Mouse (Mus musculus) layer of hippocampus, adult 8-10 months (tissue): ENCODE measurements around the gene Zswim4. TPM values are rescaled to one million over a fixed set of nuclear protein-coding genes. Genes with fewer than 3 reads are reported as not detected.
"Not testable (repeated sequence)": the region's sequence is repeated elsewhere in the genome, so short reads cannot be mapped to it uniquely, and the experiment has no call there.

ENCODE experiments used
- DNase-seq, 2 experiments: peaks; one replicate each; pipeline ENCODE4 v3.0.0; 2022; ENCODE audit warnings: low spot score in 2 of 2
- total RNA-seq, 4 experiments: library from RNA; stranded (reverse); gene quantifications; 2 replicates each; pipeline ENCODE4 v1.2.4; 2022

Gene Zswim4
- total RNA-seq, result 10 to 100 TPM; 15.1 to 17.6 (median 16.6) TPM

DNA sequence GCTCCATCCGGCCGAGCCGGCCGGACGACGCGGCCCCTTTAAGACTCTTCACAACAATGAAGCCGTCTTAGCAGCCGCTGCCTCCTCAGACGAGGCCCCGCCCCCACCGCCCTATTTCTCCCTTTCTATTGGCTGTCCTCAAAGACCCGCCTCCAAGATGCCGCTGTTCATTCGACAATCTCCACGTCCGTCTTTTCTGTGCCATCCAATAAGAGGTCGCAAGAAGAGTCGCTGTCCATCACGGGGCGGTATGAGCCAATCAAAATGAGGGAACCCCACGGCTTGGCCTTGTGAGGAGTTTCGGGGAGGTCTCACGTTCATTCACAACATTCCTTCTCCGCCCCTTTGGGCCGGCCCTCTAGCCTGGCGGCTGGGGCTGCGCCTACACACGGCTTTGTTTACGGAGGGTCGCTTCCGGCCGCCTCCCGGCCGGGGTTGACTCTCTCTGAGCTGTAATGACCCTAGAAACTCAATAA, at the start of gene Zswim4:
Zswim4 (minus strand) TSS at position 58 of the 476 bp plus-strand sequence.
- DNase-seq, result peak; percentile 99 to 100

DNA sequence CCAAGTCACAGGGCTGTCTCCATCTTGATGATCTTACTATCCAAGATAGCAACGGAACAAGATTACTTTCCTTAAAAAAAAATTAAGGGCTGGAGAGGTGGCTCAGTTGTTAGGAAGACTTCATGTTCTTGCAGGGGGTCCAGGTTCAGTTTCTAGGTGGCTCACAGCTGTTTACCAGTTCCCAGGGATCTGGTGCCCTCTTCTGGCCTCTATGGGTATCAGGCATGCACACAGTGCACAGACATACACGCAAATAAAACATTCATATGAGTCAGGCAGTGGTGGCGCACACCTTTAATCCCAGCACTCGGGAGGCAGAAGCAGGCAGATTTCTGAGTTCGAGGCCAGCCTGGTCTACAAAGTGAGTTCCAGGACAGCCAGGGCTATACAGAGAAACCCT, 48.8 kb upstream of the Zswim4 start:
- not testable (repeated sequence) for DNase-seq

DNA sequence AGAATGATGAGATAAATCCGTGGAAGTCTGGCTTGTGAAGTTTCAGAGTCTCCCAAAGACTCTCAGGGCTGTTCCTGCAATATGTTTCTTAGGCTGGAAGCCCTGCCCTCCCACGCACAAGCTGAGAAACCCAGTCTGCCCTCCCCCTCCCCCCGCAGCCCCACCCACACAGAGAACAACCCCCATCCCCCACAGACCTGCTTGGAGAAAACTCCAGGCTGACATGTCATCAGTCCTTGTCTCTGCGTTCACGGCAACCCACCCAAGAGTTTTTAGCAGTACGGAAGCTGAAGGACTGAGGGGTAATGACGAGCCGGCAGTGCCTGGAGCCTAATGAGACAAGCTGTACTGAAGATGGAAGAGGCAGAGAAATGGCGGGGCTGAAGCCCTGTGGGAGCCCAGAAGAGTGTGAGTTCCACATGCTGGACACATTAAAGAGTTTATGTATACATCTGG, 47.8 kb upstream of the Zswim4 start:
- DNase-seq, result no peak

DNA sequence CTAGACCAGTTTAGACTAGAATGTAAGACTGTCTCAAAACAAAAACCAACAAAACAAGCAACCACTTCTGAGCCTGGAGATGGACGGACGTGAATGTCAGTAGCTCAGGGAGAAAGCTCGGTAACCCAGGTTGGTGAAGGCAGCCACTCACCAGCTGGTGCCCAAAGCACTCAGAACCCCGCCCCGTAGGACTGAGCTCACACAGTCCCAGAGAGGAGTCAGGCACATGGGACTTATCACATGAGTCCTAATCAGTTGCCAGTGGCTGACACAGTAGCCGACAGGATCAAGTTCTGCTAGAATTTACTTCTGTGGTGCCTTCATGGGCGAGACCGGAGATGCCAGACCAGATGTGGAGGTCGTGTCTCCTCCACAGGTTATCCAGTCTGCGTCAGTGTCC, 43.9 kb upstream of the Zswim4 start:
- no peak for DNase-seq

DNA sequence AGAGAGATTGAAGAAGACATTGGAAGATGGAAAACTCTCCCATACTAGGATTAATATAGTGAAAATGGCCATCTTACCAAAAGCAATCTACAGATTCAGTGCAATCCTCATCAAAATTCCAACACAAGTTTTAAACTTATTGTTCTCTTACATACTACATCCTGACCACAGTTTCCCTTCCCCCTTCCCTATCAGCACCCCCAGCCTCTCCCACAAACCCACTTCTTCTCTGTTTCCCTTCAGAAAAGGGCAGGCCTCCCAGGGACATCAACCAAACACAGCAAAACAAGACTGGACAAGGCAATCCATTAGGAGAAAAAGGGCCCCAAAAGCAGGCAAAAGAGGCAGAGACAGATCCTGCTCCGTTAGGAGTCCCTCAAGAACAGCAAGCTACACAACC, 39.6 kb upstream of the Zswim4 start:
- no peak for DNase-seq

DNA sequence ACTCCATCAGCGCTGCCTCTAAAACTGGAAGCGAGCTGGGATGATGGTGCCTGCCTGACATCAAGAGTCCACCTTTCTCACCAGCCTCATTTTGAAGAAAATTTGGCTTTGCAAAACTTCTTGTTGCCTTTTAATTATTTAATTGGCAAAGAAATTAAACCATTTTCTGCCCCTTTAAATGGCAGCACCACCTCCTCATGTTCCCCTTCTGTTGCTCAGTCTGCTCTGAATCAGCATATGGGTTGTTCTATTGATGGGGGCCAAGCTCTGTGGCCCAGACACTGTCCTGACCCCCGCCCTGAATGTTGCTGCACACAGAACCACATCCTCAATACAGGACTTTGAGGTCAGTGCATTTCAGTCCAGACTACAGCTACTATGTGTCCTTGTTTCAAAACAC, 37.1 kb upstream of the Zswim4 start:
- DNase-seq, result no peak

DNA sequence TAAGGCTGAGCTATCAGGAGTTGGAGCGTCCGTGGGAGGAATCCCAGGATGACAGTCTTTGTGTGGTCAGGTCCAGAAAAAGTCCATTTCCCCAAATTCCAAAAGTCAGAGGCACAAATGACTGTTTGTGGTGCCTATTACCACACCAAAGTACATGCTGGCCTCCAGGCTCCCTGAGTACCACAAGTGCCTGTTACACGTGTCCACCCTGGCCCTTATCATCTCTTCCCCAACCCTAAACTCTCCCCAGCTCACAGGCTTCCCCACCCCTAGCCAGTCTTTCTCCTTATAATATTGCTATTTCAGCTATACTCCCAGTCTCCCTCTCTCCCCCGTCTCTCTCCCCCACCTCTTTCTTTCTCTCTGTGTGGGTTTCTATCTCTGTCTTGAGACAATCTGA, 35.4 kb upstream of the Zswim4 start:
- DNase-seq, result no peak

DNA sequence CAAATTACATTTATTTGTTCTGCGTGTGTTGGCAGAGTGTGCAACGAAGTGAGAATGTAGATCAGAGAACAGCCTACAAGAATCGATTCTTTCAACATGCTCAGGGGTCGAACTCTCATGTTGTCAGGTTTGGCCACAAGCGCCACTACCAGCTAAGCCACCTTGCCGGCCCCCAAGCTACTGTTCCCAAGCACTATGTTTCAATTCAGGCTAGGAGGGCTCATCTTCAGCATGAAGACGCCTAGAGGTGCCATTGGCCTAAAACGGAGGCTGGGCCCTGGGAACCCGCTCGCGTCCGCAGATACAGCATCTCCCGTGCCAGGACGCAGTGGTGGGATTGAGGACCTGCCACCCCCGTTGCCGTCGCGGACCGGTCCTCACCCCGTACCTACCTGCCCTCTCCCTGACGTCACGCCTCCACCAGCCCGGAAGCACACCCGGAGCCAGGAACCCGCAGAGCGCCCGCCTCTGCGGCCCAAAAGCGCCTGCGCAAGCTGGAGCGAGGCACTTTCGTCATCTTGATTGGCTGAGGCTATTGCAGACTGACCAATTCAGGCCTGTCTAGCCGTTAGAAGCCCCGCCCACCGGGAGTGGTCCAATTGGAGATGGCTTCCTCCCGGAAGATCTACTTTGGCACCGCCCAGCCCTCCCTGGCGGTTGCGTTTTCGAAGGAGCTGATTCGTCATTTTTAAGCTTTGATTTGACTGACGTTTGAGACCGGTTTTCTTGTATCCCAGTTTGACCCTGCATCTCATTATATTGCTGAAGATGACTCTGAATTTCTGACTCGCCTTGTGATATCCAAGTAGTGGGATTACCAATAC, 33.3 kb upstream of the Zswim4 start, which contains the start of gene Ccdc130:
Ccdc130 (minus strand) TSS at position 431 of the 824 bp plus-strand sequence.
- peak; percentile 100 for DNase-seq

DNA sequence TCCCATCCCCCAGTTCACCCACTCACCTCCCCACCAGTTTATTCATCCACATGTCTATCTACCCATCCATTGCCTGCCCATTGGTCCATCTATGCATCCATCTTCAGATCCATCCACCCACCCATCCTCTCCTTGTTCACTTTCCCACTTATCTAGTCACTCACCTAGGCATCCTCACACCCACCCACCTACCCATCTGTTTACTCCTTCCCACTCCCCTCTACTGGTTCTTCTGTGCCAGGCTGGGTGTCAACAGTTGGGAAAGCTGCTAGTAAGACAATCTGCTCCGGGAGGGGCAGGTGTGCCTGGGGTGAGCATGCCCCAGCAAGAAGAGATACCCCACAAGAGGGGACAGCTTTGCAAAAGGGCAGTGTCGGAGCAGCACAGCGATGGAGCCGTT, 24.2 kb upstream of the Zswim4 start:
- DNase-seq, result no peak

DNA sequence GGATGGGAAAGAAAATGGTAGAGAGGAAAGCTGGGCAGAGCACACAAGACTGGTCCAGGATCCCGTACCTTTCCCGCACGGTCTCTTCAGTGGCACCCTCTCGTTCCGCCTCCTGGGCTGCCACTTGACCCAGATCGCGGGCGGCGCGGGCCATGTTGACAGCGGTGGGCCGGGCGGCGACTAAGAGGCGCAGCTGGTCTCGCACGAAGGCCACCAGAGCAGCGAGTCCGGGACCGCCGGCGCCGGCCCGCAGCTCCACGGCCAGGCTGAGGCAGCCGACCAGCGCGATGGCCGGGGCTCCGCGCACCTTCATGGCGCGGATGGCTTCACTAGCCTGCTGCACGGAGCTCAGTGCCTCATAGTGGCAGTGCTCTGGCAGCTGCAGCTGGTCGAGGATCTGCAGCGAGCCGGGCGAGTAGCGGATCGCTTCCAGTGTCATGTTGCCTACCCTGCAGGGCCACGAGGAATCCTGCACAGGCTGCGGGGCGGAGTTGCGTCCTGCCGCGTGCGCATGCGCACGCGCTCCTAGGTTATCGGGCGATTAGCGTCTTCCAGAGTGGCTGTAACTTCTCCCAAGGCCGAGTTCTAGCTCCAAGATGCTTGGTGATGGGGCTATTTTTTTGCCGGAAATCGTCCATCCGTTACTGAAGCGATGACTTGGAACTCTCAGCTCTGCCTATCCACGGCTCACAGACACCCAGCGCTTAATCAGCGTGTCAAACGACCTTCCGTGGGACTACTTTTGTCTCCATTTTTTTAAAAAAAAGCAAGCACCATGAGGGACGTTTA, 20.2 kb upstream of the Zswim4 start, which contains the start of gene Mri1:
Mri1 (minus strand) TSS at position 505 of the 789 bp plus-strand sequence.
- peak; percentile 67 to 73 for DNase-seq

DNA sequence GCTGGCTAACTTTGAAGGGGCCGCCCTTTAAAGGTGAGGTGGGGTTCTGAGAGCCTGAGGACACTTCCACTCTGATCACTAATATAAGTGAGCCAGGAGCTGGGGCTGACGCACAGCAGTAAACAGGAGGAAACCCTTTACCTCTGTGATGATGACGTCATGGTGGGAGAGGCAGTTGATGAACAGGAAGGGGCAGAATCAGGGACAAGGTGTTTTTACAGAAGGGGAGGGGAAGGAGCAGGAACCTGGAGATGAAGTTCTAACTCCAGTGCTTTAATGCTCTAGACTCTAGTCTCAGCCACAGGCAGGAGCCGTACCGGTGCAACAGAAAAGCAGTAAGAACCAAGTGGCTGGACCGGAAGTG, 19.6 kb upstream of the Zswim4 start:
- DNase-seq, result no peak

DNA sequence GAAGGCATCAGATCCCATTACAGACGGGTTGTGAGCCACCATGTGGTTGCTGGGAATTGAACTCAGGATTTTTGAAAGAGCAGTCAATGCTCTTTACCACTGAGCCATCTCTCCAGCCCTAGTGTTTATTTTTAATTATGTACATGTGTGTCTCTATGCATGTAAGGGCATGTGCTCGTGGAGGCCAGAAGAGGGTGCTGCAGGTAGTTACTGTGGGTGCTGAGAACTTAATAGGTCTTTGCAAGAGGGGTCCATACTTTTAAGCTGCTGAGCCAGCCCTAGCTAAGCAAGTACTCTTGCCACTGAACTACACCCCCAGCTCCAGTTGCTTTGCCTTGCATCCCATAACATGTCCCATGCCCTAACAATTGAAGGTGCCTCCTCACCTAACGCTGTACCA, 19.0 kb upstream of the Zswim4 start:
- no peak for DNase-seq

DNA sequence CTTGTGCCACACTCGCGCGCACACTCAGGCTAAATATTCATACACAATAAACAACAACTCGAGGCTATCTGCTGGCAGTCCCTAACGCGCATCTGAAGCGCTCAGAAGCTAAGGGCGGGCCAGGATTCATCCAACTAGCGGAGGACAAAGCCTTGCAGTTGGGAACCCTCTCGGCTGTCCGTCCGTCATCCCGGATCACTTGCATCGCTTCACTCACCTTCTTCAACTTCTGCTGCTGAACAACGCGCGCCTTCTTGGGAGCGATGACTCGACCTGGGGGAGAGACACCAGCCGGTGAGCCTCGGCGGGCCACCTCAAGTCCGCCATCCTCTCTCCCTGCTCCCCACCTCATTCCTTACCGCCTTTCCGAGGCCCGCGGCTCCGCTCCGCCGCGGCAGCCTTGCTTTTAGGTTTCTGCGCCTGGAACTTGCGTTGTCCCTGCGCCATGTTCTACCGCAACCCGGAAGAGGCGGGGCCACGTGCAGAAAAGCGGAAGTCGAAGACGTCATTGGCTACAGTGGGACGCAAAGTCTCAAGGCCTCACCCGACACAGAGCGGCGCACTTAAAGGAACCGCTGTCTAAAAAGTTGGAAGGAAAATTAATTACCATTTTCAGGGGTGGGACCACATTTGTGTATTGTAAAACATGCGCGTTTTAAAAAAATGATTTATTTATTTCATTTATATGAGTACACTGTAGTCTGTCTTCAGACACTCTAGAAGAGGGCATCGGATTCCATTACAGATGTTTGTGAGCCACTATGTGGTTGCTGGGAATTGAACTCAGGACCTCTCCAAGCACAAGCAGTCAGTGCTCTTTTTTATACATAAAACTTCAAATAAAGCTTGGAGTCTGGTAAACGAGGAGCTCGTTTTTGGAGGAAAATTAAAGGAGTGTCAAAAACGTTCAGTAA, 12.7 kb upstream of the Zswim4 start, which contains the start of gene D8Ertd738e:
D8Ertd738e (minus strand) TSS at position 463 of the 914 bp plus-strand sequence.
- peak; percentile 83 to 84 for DNase-seq

DNA sequence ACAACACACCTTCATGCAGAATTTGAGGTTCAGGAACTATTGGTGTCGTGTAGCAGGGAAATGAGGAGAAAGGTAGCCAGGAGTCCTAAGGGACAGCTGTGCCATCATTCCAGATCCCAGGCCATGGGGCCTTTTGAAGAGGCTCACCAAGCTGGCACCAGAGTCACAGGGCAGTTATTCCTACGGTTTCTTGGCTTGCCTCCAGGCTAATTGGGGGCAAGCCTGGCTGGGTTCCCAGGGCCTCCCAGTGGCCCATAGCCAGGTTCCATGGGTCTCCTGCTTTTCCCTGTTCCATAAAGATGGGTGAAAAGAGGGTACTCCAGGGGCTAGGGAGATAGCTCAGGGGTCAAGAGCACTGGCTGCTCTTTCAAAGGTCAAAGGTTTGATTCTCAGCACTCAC, 5.0 kb upstream of the Zswim4 start:
- no peak for DNase-seq

DNA sequence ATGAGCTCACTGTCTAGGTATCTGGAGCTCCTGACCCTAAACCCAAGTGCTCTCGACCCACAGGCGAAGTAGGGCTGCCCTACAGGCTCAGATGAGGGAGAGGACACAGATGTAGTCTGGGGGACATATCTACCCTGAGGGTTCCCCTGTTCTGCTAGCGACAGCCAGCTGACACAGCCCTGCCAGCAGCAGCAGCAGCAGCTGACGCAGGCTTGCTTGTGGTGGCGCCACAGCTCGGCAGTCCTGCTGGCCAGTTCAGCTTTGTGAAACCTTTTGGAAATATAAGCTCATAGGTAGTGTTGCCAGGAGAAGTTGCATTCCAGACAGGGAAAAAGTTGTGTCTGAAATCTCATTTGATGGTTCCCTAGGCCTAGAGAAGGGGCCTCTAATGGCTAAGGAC, 4.3 kb upstream of the Zswim4 start:
- DNase-seq, result no peak

DNA sequence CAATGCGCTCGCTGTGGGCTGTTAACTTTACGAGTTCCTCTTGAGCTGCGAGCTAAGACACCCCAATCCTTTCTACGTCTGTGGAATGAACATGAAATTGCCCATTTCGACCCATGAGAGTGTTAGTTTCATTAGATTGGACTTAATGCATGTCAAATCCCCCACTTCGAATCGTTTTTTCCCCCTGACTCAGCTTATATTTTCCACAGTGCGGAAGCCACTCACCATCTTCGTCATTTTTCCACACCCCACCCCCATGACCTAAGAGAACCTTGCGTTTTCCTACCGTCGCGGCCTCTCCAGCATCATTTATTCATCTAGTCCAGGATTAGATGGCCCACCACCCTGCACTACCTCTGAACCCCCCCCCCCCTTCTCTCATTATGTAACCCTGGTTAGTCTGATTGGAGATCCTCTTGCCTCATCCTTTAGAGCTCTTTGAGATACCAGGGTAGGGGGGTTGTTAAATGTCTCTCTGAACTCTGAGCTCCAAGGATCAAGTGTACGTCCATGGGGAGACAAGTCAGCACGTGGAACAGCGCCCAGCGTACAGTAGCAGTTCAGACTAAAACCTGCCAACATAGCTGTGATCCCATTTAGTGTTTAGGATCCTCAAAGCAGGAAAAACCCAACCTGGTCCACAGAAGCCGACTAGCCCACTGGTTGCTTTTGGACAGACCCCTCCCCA, 831 bp upstream of the Zswim4 start:
- no peak for DNase-seq

DNA sequence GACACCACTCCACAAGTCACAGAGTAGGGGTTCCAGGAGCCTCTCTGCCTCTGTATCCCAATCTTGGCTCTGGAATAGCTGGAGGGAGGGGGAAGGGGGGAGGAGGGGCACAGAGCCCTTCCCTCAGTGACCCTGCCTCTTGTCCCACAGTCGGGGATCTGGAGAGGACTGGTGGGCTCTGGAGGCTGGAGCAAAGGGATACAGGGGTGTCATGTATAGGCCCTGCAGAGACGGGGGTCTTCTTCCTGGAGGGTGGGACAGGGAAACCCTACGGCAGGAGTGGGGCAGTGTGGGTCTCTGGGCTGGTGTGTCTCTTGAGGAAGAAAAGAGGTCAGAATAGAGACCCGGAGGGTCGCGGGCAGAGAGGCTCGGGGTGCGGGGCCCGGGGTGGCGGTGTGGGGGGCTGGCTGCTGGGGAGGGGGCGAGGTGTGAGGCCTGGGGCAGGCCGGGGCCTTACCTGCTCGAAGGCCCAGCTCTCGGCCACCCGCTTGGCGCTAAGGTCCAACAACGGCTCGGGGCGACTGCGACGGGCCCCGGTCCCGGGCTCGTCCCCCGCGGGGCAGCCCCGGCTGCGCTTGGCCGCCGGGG, 351 bp downstream of the Zswim4 start:
- no peak for DNase-seq

DNA sequence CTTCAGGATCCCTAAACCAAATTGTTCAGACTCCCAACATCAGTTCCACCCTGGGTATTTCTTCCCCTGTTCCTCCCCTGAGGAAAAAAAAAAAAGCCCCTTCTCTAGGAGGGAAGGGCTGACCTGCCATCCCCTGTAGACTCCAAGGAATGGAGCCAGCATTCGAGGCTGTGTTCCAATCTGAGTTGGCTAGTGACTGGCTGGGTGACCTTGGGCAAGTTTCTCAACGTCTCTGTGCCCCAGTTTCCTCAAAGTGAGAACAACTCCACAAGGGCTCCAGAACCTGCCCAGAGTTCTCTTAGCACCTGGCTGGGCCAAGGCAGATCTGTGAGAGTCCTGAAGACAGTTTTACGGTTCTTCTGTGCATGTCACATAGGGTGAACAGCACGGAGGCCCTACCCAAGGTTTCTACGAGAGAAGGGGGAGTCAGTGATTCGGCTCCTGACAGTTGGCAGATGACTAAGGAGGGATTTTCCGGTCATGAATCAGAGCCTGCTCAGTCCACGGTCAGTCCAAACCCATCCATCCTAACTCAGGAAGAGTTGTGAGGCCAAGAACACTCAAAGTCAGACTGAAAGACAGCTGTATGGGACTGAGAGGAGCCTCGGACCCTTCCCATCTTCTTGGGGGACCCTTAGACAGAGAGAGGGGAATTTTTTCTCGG, 977 bp downstream of the Zswim4 start:
- DNase-seq, result no peak

DNA sequence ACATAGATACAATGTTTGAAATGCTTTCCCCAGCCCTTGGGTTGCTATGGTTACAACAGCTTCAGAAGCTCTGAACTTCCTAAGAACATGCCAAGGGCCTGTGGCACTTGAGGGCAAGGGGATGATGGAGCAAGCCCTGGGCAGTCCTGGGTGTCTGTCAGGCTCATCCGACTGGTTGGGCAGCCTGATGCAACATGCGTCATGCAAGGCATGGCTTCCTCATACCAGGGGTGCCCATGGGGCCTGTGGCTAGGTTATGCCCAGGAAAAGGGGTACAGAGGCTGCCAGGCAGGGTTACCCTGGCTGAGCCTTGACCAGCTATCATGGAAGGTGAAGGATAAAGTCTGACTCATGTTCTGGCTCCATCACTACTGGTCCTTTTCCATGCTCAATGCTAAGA, 3.8 kb downstream of the Zswim4 start:
- no peak for DNase-seq

DNA sequence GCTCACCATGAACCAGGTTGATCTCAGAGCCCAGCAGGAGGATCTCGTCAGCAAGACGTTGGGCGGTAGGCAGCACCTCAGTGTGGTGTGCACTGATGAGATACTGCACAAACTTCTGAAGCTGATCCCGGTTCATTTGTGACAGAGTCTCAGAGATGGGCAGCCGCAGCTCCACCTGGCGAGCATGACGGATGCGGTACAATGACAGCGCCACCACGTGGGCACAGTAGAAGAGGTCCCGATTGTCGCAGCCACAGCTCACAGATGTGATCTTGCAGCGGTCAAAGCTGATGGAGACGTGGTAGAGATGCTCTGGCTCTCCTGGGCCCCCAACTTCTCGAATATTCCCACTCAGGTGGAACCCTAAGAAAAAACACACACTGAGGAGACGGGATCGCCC, 6.1 kb downstream of the Zswim4 start:
- DNase-seq, result no peak
